ENCODE assay signal across 9 mouse cellular contexts in the genomic region with DNA sequence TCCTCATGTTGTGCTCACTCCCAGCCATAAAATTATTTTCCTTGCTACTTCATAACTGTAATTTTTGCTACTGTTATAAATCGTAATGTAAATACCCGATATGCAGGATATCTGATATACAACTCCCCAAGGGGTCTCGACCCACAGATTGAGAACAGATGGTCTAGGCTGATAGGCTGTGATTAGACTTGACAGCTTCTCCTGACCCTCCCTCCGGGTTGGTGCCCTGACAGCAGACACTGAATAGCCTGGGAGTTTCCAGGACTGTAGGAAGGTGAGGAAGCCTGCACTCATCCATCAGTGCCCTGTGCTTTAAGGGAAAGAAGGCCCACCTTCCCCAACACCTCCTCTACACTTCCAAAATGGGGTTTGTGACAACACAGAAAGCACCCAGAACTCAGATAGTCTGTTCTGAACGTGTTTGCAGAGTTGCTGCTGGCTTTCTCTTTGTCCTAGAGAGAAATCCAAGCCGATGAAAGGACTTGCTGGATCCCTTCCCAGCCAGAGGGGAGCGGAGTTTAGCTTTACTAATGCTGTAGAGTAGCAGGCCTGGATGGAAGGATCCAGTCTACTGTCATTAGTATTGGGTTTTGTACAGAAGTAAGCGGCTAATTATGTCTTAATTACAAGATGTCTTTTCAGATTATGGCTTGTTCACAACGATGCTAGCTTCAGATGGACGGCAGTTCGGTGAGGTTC.
DNase-seq lines count a peak whose midpoint lies in the region; ATAC-seq lines count a peak whose summit lies in the region.
"Had no signal": no experiment of that assay in that cellular context is flagged by ENCODE, and none has a peak within 500 bp of the region (broad histone marks: within the 10 kb centered on the region; RNA-seq: fewer than 3 reads in every experiment).

No protein-coding gene starts in this region.

- no peak overlapping the region for H3K9ac ChIP-seq in hindbrain, embryonic 13.5 days

- WGBS in hindbrain, embryonic 13.5 days, result 56% methylated on average over 11 of the region's 11 CpGs

- peaks cover 39% of the 10 kb centered on the region for H3K4me1 ChIP-seq in hindbrain, embryonic 13.5 days (replicated peaks)

- no peak overlapping the region for H3K4me2 ChIP-seq in hindbrain, embryonic 13.5 days
- H3K4me2 ChIP-seq: liver, embryonic 11.5 days had no signal

- H3K9me3 ChIP-seq in hindbrain, embryonic 13.5 days, result no peaks in the 10 kb centered on the region

- peak; percentile 23 for DNase-seq in heart, postnatal 4 days
- no peak for DNase-seq in heart, adult 18-20 months
- DNase-seq in right cerebral cortex, postnatal 4 days, result peak; percentile 24
- no peak for DNase-seq in right cerebral cortex, postnatal 14 days
- DNase-seq in MN1 (ENCODE audit: low spot score), result no peak
- no peak for DNase-seq in adrenal gland, adult 18-20 months (ENCODE audit: low spot score in 2 of 2)

- H3K36me3 ChIP-seq in hindbrain, embryonic 13.5 days, result no peaks in the 10 kb centered on the region

- no peak for ATAC-seq in hindbrain, embryonic 13.5 days (ENCODE audit: low FRiP score)

- peak overlapping the region; percentile 31; the same call in 1 of the 2 replicates for H3K27ac ChIP-seq in hindbrain, embryonic 13.5 days

- no peaks in the 10 kb centered on the region for H3K27me3 ChIP-seq in hindbrain, embryonic 13.5 days

- no peak overlapping the region for H3K4me3 ChIP-seq in hindbrain, embryonic 13.5 days
- H3K4me3 ChIP-seq: myocyte had no signal

Comparison
In these comparisons a context has a peak if more than half of its experiments do, and no peak if none do; other contexts are left out.
1. DNase-seq: peak in heart, postnatal 4 days (single experiment) and right cerebral cortex, postnatal 4 days (single experiment); none in heart, adult 18-20 months (0 of 2), right cerebral cortex, postnatal 14 days (single experiment), MN1 (single experiment) and adrenal gland, adult 18-20 months (0 of 2).